Mouse (Mus musculus) kidney, postnatal 14 days (tissue): ENCODE data around the gene Tmem164.

Experiments
- DNase-seq: peaks from one replicate; pipeline ENCODE4 v3.0.0; 2022; ENCODE audit warnings: mixed read lengths

Tmem164 gene

DNA sequence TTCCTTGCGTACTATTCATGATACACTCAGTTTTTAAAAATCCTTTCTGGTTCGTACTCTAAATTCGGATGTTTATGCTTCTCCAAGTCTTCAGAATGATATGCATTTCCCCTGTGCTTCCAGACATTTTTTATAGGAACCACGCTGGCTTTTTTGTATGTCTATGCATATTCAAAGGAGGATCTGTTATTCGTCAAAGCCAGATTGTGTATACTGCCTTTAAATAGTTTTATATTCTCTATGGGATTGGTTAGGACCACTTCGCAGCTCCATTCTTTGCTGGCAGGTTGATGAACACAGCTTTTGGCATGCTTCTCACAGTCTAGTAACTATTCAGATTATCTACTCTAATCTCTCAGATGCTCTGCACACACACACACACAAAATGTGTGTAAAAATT is 79.2 kb downstream of the Tmem164 start:
- DNase-seq = no peak

DNA sequence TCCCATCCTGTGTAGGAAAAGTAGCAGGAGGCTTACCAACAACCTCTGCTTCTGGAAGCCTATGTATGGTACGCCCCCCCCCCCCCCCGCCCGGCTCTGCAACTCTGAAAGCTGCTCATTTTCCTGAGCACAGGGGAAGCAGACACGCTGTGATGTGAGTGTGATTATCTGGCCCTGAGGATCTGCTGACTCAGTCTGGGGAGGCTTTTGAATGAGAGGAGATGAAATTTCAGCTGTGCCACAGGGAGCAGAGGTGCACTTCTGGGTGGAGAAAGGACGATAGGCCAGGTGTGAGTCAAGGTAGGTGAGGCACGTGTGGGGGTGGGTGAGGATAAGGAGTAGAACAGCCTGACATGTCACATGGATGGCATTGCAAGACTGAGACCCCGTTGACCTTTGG is 82.1 kb downstream of the Tmem164 start:
- DNase-seq = no peak

DNA sequence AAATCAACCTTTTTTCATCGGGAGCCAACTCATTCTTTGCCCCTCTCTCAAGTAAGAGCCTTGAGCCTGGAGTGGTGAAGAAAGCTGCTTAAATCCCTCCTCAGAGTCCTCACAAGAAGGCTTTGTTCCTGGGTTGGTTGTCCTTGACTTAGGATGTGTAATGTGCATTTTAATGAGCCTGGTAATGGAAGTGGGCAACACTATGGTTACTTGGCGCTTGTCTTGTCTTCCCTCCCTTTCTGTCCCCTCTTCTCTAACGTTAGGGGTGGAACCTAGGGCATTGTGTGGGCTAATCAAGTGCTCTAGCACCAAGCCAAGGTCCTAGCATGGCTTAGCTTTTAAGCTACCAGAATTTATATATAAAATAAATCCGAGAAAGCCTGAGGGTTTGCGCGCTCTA is 88.5 kb downstream of the Tmem164 start:
- DNase-seq = no peak

DNA sequence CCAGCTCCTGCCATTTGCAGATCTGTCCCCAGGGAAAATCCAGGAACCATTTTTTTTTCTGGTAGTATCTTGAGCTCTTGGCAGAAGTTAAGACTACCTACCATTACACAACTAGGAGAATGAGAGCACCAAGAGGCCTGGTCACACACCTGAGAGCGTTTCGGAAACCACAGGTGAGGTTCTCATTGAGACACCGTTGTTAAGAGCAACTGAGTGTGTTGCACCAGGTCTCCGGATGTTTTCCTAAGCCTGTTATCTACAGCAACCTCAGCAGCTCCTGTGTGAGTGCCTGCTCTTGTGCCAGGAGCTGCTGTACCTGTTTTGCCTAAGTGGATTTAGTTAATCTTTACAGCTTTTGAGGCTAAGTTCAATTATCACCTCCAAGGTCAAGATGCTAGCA is 92.5 kb downstream of the Tmem164 start:
- no peak for DNase-seq

DNA sequence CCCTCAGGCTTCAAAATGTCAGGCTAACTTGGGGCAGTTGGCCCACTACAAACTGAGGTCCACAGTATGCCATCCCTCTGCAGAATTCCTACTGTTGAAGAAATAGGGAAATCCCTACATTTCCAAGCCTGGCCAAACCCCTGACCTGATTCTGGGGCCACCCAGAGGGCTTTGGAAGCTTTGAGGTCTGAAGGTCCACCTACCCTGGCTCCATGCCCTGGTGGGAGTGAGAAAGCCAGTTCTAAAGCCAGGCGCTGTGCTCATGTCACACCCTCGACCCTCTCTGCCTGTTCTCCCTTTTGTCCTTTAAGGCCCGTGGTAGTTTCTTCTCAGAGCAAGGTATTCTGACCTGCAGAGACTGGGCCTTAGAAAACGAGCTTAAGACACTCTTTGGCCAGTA is 94.9 kb downstream of the Tmem164 start:
- DNase-seq = no peak

DNA sequence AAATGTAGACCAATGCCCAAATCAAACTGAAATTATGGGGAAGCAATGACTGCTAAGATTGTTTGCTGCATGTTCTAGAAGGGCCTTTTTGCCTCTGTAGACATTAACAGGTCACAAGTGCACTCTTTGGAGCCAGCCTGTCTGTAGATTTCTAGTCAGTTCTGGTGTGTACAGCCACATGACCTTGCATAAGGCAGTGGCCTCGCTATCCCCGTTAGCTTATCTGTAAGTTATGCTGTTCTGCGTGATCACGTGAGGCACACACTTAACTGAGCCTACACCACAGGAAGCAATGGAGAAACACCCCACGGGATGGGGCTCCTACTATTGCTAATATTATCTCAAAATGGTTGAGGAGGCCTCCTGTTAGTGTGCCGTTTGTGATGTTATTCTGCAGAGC is 97.4 kb downstream of the Tmem164 start:
- DNase-seq = no peak

DNA sequence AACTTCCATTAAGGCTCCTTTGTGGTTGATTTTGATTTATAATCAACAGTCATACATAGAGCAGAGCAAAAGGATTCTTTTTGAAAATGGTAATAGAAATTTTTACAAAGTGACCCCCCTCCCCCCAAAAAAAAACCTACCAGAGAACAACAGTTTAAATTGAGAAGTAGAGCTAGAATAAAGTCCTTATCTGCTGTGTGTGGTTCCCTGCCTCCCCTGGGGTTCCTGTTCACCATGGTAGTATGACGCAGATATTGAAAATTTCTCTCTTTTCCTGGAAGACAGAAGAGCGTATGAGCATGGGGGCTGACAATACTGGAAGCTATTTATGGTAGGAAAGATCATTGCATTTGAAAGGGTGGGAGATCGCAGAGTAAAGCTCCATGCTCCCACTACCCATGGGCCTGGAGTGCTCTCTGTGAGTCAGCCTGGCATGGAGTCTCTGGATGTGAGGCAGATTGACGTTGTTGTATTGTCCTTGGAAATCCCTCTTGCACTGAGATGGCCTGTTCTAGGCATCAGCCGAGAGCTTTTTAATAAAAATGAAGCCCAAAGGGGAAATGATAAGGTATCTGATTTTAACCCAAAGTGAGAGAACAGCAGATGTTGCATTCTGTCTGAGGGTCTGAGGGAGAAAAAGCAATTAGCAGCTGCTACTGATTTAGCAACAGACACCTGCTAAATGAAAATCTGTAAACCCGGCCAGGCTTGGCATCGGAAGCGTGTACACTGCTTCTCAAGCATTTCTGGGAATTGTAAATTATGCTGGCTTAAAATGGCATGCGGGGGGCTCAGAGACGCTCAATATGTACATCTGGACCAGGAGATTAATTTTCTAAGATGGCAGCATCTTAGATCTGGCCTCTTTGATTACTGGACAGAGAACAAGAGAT is 105.2 kb downstream of the Tmem164 start:
- DNase-seq = no peak

DNA sequence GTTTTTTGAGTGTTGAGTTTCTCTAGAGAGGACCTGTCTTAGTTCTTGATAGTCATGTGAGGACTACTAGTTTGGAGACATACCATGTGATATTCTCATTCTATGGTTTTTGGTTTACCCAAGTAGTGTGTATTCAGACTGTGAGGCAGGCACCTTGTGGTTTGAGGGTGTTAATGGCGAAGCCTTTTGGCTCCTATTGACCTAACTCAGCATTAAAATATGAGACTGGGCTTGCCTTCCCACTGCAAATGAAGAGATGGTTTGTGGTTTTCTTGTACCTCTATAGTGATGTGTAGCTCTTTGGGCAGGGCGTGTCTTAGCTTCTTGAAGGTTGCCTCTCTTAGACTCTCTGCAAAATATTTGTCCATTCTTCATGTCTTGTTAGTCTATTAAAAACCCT is 111.0 kb downstream of the Tmem164 start:
- DNase-seq = no peak

DNA sequence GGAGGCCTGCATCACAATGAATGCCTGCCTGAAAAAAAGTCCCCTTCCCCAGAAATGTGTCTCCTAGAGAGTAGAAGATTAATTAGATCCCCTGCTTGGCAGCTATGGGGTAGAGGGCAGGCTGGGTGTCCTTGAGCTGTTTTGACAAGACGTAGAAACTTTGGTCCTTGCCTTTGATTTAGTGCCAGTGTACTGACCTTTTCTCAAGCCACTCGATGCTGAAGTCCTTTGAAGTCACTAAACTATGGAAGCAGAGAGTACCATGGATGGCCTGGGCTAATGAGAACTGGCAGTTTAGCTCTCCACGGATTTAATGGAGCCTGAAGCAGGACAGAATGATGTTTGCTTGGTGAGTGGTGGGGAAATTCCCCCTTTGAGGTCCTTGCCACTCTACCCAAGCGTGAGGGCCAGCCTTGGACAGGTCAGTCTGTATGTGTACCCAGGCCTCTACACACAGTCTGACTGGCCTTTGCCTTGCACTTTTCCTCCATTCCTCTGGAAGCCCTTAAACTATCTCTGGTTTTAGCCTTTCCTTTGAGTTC is 112.9 kb downstream of the Tmem164 start:
- no peak for DNase-seq

DNA sequence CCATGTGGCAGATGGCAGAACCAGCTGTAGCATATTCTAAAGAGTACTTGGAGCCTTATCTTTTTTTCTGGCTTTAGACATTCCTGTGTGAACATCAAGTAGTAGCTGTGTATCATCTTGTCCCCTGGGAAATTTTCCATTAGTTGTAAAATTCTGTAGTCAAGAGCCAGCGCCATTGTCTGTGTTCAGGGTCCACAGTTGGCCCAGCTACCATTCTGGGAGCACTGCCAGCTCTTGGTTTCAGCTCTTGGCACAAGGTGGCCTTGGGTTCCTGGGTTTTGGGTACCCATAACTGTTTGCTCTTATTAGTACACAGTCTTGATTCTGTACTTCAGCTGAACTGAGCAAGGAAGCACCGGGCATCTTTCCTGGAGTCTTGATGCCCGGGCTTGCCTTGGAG is 123.4 kb downstream of the Tmem164 start:
- DNase-seq = no peak

DNA sequence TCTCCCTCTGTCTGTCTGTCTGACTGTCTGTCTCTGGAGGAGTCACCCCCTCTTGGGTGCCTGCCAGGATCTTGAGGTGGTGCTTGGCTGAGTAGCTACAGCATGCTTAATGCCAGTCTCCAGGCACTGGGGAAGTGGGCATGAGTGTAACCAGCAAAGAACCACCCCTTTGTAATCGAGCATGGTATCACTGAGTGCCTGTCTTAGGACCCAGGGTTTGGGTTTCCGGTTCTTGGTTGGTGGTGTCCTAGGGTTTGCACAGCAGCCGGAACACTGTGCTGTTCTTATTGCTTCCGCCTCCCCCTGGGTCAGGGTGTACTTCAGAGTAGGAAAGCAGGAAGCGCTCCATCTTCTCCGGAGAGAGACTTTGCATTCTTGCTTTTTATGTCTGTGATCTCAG is 124.9 kb downstream of the Tmem164 start:
- DNase-seq = peak; percentile 27

DNA sequence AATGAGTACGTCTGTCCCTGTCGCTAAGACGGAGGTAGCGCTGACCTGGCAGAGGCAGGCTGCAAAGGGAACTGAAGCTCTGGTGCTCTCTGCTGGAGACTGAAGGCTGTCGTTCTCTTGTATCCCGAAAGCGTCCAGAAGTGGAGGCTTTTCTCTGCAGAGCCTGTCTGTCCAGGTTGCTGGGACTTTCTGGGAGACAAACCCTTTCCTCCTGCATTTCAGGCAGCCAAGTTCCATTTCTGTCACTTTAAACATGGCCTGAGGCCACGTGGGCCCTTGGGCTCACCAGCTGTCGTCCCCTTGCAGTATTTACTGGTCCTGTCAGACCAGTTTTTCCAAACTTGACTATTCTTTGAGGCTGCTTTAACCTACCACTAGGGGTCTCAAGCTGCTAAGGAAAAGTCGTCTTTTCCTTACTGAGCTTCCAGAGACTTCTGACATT is 125.4 kb downstream of the Tmem164 start:
- DNase-seq = peak; percentile 36

DNA sequence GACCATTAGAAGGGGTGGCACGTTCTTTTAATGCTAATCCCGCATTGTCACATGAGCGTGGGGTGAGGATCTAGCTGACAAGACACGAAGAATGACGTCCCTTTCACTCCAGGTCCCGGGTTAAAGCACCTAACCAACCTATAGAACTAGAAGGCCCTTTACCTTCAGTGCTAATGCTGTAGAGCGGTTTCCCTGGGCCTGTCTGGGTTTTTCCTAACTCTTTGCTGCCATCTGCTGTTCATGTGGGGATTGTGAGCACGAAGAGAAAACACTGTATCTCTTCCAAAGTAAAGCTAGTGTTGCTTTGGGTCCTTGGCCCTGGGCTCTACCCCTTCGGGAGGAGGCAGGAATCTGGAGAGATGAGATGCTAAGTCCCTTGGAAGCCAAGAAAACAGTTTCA is 127.2 kb downstream of the Tmem164 start:
- DNase-seq = peak; percentile 55

DNA sequence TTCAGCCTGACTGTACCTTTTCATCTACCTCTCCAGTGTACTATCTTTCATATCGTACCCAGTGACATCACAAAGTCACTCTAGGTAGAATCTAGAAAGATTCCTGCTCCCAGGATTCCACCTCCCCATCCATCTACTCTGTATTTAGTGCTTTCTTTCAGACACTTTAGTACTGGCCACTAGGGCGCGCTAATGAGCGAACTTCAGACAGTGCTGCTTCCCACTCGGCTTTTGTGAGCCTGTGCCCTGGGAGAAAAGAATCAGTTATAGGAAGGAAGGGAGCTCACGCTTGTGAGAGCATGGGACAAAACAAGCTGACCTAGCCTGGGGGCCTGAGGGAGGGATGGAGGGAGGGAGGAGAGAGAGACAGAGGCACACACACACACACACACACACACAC is 131.9 kb downstream of the Tmem164 start:
- DNase-seq = peak; percentile 27

DNA sequence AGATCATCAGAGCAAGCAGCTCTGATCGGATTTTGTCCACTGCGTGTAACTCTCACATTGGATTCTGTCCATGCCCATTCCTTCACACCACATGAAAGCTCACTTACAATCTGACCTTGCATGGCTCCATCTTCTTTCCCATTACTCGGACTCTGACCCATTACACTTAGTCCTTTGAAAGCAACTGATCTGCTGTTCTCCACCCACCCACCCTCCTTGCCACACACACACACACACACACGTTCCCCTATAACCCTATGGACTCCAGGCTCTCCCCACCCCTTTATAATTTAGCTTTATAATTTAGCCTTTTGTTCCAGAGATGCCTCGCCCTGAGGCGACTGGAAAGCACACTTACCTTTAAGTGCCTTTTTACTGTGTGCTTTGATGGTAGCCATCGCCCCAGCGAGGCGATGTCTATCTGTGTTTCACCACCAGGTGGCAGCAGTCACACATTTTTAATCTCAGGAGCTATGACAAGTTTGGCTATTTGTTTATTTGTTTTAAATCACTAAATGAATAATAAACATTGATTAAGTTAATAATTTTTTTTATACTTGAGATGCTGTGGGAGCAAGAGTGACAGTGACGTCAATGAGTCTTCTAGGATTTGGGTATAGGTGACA is 137.0 kb downstream of the Tmem164 start:
- peak; percentile 35 for DNase-seq

DNA sequence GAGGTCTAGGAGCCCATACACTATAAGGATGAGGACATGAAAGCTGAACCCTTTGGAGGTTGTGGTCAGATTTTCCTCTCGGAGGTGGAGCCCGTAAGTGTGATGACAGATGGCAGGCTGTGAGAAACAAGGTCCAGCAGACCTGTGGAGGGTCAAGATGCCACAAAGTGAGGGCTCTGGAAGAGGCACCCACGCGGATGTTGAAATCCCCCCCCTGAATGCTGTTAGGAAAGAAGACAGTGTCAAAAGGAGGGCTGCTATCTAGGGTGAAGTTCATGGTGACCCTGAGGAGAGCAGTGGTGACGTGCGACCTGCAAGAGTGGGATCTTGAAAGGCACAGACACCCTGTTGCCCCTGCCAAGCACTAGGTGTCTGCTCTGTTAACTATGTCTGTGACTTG is 140.0 kb downstream of the Tmem164 start:
- DNase-seq = no peak

DNA sequence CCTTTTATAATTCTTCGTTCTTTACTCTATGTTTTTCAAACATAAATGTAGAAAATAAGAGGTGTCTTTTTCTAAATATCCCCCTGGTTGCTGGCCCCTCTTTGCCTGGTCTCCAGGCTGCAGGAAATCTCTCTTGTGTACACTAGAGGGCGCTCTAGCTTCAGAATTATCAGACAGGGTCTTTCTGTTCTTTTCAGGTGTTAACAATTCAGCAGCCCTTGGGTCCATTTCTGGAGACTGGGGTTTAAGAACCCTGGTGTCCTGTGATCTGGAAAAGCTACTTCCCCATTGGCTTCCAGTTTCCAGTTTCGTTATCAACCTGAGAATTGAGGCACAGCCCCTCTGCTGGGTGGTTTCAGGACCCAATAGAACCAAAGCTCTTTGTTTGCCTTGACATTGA is 140.6 kb downstream of the Tmem164 start:
- DNase-seq = peak; percentile 21

DNA sequence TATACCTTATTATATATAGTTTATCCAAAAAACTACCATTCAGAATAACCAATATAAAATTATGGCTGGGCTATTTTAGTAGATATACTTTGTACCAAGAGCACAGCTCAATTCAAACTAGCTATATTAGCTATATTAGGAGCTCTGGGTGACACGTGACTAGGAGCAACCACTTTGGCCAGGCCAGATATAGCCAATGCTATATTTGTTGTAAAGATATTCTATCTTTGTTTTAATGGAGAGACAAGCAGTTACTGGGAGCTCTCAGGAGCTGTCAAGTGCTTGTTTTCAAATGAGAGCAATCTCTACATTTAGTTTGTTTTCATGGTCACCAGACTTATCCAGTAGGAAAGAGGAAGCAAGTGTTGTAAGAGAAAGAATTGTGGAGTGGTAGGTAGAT is 144.1 kb downstream of the Tmem164 start:
- DNase-seq = no peak

DNA sequence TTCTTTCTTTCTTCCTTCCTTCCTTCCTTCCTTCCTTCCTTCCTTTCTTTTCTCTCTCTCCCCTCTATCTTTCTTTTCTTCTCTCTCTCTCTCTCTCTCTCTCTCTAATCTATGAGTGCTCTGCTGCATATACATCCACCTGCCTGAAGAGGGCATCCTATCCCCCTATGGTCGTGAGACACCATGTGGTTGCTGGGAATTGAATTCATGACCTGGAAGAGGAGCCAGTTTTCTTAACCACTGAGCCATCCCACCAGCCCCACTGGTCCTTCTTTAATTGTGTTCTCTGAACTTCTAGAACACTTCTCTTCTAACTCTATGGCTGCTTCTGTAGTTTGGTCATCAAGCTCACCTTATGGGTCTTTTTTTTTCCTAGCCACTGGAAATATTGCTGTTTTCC is 146.4 kb downstream of the Tmem164 start:
- DNase-seq = no peak

DNA sequence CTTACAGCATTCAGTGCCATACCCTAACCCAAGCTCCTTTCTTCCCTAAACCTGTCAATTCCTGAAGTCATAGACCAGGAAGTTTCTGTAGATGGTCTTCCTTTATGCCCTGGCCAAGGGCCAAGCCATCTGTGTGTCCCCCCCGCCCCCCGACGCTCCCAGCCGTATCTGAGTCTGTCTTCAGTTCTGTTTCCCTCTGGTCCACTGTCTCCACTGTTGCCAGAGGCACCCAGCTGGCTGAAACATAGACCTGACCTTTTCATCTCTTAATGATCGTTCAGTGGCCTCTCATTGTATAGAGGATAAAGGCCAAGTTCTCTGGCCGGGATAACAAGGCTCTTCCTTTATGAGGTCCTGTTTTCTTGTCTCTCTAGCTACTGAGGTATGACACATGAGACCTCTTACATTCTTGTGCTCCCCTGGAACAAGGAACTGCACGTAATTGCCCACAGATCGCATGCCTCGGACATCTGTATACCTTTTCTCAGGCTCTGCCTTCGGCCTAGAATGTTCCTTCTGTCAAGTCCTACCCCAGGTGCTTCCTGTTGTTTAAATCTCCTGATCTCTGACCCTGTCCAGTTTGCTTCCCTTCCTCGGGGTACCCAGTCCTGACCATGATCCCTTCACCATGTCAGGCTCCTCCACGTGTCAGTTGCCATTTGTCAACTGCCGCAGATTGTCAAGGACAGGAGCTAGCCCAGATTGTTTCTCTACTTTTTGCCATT is 147.1 kb downstream of the Tmem164 start:
- no peak for DNase-seq

DNA sequence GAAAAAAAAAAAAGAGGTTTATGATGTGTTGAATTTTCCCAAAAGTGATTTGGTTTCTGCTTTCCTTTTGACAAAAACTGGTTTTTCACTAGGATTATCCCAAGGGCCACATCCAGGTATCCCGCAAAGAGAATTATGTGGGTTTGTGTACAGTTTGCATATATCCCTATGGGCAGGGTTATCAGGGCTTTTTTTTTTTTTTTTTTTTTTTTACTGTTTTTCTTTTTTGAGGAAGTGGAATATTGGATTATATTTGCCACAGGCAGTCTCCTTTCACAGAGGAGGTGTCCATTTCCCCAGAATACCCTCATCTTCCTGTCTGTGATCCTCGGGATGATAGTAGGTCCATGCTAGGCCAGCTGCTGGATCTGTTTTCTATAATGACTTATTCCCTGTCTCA is 148.1 kb downstream of the Tmem164 start:
- no peak for DNase-seq

DNA sequence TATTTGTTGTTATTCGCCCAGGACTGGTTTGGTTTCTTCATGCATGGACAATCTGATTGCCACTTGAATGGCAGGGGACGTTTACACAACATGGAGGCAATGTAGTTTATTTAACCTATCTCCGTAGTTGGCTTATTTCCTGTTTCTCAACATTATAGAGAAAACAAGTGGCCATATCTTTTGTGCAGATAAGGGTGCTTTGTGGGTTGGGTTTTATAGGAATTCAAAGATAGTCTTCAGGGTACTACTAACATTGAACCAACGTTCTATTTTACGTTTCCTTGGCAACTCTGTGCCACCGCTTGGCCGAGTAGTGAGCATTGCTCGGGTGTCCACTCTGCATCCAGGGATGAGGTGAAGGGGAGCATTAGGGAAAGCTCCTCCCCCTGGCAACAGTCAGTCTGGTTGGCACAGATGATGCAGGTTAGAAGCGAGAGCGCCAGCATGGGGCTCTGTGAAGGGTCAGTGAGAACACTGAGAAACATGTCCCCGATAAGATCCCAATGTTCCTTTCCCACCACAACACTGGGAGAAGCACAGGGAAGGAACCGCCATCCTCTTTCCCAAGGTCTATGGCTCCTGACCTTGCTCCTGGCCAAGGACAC is 148.8 kb downstream of the Tmem164 start:
- no peak for DNase-seq

DNA sequence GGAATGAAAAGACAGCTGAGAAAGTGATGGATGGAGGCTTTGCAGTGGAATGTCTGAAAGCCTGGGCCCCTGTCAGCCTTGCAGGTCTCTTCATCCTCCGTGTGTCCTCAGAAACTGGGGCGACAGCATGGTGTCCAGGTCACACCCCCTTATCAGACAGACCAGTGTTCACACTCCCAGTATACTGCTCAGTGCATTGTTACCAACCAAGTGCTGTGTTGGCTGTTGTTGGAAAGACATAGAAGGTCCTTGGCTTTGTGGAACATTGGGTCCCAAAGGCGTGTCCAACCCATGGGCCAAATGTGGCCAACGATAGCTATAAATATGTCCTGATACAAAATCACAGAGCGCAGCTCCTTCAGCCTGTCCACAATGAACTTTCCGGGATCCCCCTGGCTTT is 149.4 kb downstream of the Tmem164 start:
- no peak for DNase-seq
